In genomic region chr15:82337875-82338274, GRCm38 (mm10) we compare ENCODE assay signal across 8 mouse cellular contexts. TPM values are rescaled to one million over a fixed set of nuclear protein-coding genes. Genes with fewer than 3 reads are reported as not detected.
A peak's percentile ranks its signal among the peaks of the same experiment; 100 is the strongest.
DNase-seq lines count a peak whose midpoint lies in the region; ATAC-seq and TF ChIP-seq lines count a peak whose summit lies in the region.

No protein-coding gene starts in this region.

- H3K9ac ChIP-seq in MEL (ENCODE audit: control insufficient read depth, low read depth, low read length, poor library complexity, severe bottlenecking), result peak overlapping the region; percentile 65
- peak overlapping the region; percentile 64 for H3K9ac ChIP-seq in hindbrain, embryonic 11.5 days (ENCODE audit: low read depth, low read length)

- H3K27ac ChIP-seq in heart, embryonic 10.5 days, result peak overlapping the region; percentile 91
- H3K27ac ChIP-seq in MEL (ENCODE audit: control insufficient read depth, low read depth, low read length), result peak overlapping the region; percentile 68
- H3K27ac ChIP-seq in hindbrain, embryonic 11.5 days (ENCODE audit: low read depth, low read length), result no peak overlapping the region
- H3K27ac ChIP-seq in midbrain, embryonic 10.5 days (replicated peaks), result peak overlapping the region; percentile 85

- H3K4me2 ChIP-seq in hindbrain, embryonic 11.5 days (replicated peaks; ENCODE audit: low read depth, low read length), result peak overlapping the region; percentile 69

- no peak for TF ChIP-seq POLR2A in MEL (IDR thresholded peaks at IDR 0.05; ENCODE audit: control insufficient read depth in 1 of 2, insufficient read depth in 1 of 2, low read depth in 1 of 2, low read length in 2 of 2, poor library complexity in 1 of 2)

- peak; percentile 51 to 71 for TF ChIP-seq EP300 in MEL (IDR thresholded peaks at IDR 0.05; ENCODE audit: low read depth in 1 of 2, low read length in 2 of 2)

- no peaks in the 10 kb centered on the region for H3K9me3 ChIP-seq in heart, embryonic 10.5 days
- no peaks in the 10 kb centered on the region for H3K9me3 ChIP-seq in MEL (replicated peaks; ENCODE audit: insufficient read depth, low read length)
- H3K9me3 ChIP-seq in hindbrain, embryonic 11.5 days (ENCODE audit: control insufficient read depth, low read length), result no peaks in the 10 kb centered on the region
- H3K9me3 ChIP-seq in midbrain, embryonic 10.5 days (replicated peaks), result no peaks in the 10 kb centered on the region

- H3K36me3 ChIP-seq in heart, embryonic 10.5 days, result peaks cover 36% of the 10 kb centered on the region
- H3K36me3 ChIP-seq in MEL (ENCODE audit: control insufficient read depth in 1 of 2, insufficient read depth in 2 of 2, low read length in 2 of 2), result peaks cover 0 to 20% of the 10 kb centered on the region in 2 experiments; a peak in 2 of 4 replicates
- H3K36me3 ChIP-seq in hindbrain, embryonic 11.5 days (ENCODE audit: control insufficient read depth, insufficient read depth, low read length), result peaks cover 5% of the 10 kb centered on the region
- H3K36me3 ChIP-seq in midbrain, embryonic 10.5 days, result peaks cover 35% of the 10 kb centered on the region

- H3K79me2 ChIP-seq in MEL (ENCODE audit: control insufficient read depth, insufficient read depth, low read length, poor library complexity), result peaks cover 18% of the 10 kb centered on the region

- 44% methylated on average over 4 of the region's 4 CpGs for WGBS in heart, embryonic 10.5 days
- 49% methylated on average over 4 of the region's 4 CpGs for WGBS in hindbrain, embryonic 11.5 days
- 49% methylated on average over 4 of the region's 4 CpGs for WGBS in midbrain, embryonic 10.5 days

- TF ChIP-seq CTCF in MEL (IDR thresholded peaks at IDR 0.05 in 2 of 3, conservative IDR thresholded peaks at IDR 0.05 in 1 of 3; ENCODE audit: control insufficient read depth in 1 of 3, insufficient read depth in 1 of 3, low read depth in 2 of 3, low read length in 3 of 3, poor library complexity in 1 of 3, severe bottlenecking in 1 of 3), result no peak

- no peak for DNase-seq in heart, embryonic 10.5 days (ENCODE audit: low spot score)
- DNase-seq in heart, postnatal 4 days, result no peak
- DNase-seq in MEL (ENCODE audit: low read depth, low spot score), result peak; percentile 87
- no peak for DNase-seq in hindbrain, embryonic 11.5 days (ENCODE audit: low spot score)
- DNase-seq in midbrain, embryonic 10.5 days (ENCODE audit: low spot score), result no peak
- no peak for DNase-seq in right cerebral cortex, adult 18-20 months
- no peak for DNase-seq in urinary bladder, adult 18-20 months (ENCODE audit: low spot score in 2 of 2)
- DNase-seq in kidney, postnatal 14 days, result no peak

- peaks cover 6% of the 10 kb centered on the region for H3K27me3 ChIP-seq in heart, embryonic 10.5 days (ENCODE audit: insufficient read depth, poor library complexity, severe bottlenecking)
- no peaks in the 10 kb centered on the region for H3K27me3 ChIP-seq in MEL (ENCODE audit: control insufficient read depth in 1 of 2, insufficient read depth in 2 of 2, low read length in 2 of 2)
- peaks cover 7% of the 10 kb centered on the region; the same call in 1 of the 2 replicates for H3K27me3 ChIP-seq in hindbrain, embryonic 11.5 days (ENCODE audit: control insufficient read depth, insufficient read depth, low read length)
- peaks cover 34% of the 10 kb centered on the region for H3K27me3 ChIP-seq in midbrain, embryonic 10.5 days (ENCODE audit: low read depth, poor library complexity, severe bottlenecking)

- no peak for TF ChIP-seq RAD21 in MEL (IDR thresholded peaks at IDR 0.05; ENCODE audit: low read depth, low read length)

- no peak for ATAC-seq in hindbrain, embryonic 11.5 days (ENCODE audit: low FRiP score)

- peak overlapping the region; percentile 68 for H3K4me3 ChIP-seq in heart, embryonic 10.5 days
- H3K4me3 ChIP-seq in MEL (ENCODE audit: control insufficient read depth in 1 of 2, insufficient read depth in 1 of 2, low read depth in 2 of 2, low read length in 2 of 2), result peak overlapping the region; percentile 71 to 83
- H3K4me3 ChIP-seq in hindbrain, embryonic 11.5 days (ENCODE audit: low read depth, low read length), result peak overlapping the region; percentile 48
- H3K4me3 ChIP-seq in midbrain, embryonic 10.5 days, result peak overlapping the region; percentile 60

- H3K4me1 ChIP-seq in heart, embryonic 10.5 days, result peaks cover 45% of the 10 kb centered on the region
- peaks cover 13 to 25% of the 10 kb centered on the region in 2 experiments for H3K4me1 ChIP-seq in MEL (ENCODE audit: control insufficient read depth in 1 of 2, insufficient read depth in 2 of 2, low read length in 2 of 2)
- H3K4me1 ChIP-seq in hindbrain, embryonic 11.5 days (replicated peaks; ENCODE audit: control insufficient read depth, insufficient read depth, low read length), result peaks cover 9% of the 10 kb centered on the region; the same call in 1 of the 2 replicates
- peaks cover 47% of the 10 kb centered on the region for H3K4me1 ChIP-seq in midbrain, embryonic 10.5 days

TF ChIP-seq in MEL, 35 proteins besides CTCF, POLR2A, EP300 and RAD21:
- TF ChIP-seq SIN3A (IDR thresholded peaks at IDR 0.05; ENCODE audit: low read length) (peak; percentile 64; the same call in 1 of the 2 replicates), UBTF (IDR thresholded peaks at IDR 0.05; ENCODE audit: borderline replicate concordance, insufficient read depth, low read depth, low read length) (no peak), MYC (IDR thresholded peaks at IDR 0.05; ENCODE audit: low read depth, low read length) (no peak), ETS1 (IDR thresholded peaks at IDR 0.05; ENCODE audit: low read depth, low read length) (peak; percentile 65), MEF2A (IDR thresholded peaks at IDR 0.05; ENCODE audit: extremely low read depth, insufficient replicate concordance, low read depth, low read length, poor library complexity, severe bottlenecking) (no peak), TCF12 (IDR thresholded peaks at IDR 0.05; ENCODE audit: low read depth, low read length) (0 out of 2 replicates have a peak, but pooled peaks have one; percentile 28), RCOR1 (IDR thresholded peaks at IDR 0.05; ENCODE audit: low read depth, low read length) (peak; percentile 86), CHD2 (IDR thresholded peaks at IDR 0.05; ENCODE audit: low read length) (no peak), GATA1 (IDR thresholded peaks at IDR 0.05; ENCODE audit: low read depth, low read length) (peak; percentile 33; the same call in 1 of the 2 replicates), USF1 (IDR thresholded peaks at IDR 0.05; ENCODE audit: low read depth, low read length) (peak; percentile 51; the same call in 1 of the 2 replicates), ELF1 (IDR thresholded peaks at IDR 0.05; ENCODE audit: low read depth, low read length) (peak; percentile 56; the same call in 1 of the 2 replicates), HCFC1 (IDR thresholded peaks at IDR 0.05; ENCODE audit: low read depth, low read length) (0 out of 2 replicates have a peak, but pooled peaks have one; percentile 12)

RNA-seq across cellular contexts. Expression of gene Naga, which starts 0.8 kb away (rescaled TPM):
- 28.4 and 32.3 TPM in 2 replicates for polyA plus RNA-seq in heart, embryonic 10.5 days (2016; fragmentation: Nextera tagmentation; extraction: Ambion mirVana)
- total RNA-seq in heart, postnatal 4 days (2021), result 10 to 100 TPM; 40.0 to 41.1 TPM
- 23.9 and 26.4 TPM in 2 replicates for total RNA-seq in MEL (2012; rRNA removed)
- 10 to 100 TPM in 1 of 2 experiments, not detected in 1; 59.5 TPM for polyA plus RNA-seq in MEL (2012; ENCODE audit: insufficient read depth in 1 of 2, insufficient read length in 2 of 2, low read depth in 1 of 2, low replicate concordance in 2 of 2, missing spikeins in 1 of 2)
- 22.2 and 22.8 TPM in 2 replicates for polyA plus RNA-seq in hindbrain, embryonic 11.5 days (2014; fragmentation: Nextera tagmentation; extraction: Ambion mirVana)
- polyA plus RNA-seq in midbrain, embryonic 10.5 days (2016; fragmentation: Nextera tagmentation; extraction: Ambion mirVana), result 22.4 and 27.2 TPM in 2 replicates

RNA-seq across cellular contexts. Expression of gene Pheta2, which starts 0.9 kb away (rescaled TPM):
- polyA plus RNA-seq in heart, embryonic 10.5 days (2016; fragmentation: Nextera tagmentation; extraction: Ambion mirVana), result 11.1 and 12.0 TPM in 2 replicates
- total RNA-seq in heart, postnatal 4 days (2021), result 1 to 10 TPM; 3.7 to 4.8 TPM
- total RNA-seq in MEL (2012; rRNA removed), result 25.1 and 34.9 TPM in 2 replicates
- 10 to 100 TPM in 1 of 2 experiments, not detected in 1; 39.3 TPM for polyA plus RNA-seq in MEL (2012; ENCODE audit: insufficient read depth in 1 of 2, insufficient read length in 2 of 2, low read depth in 1 of 2, low replicate concordance in 2 of 2, missing spikeins in 1 of 2)
- polyA plus RNA-seq in hindbrain, embryonic 11.5 days (2014; fragmentation: Nextera tagmentation; extraction: Ambion mirVana), result 3.3 and 4.0 TPM in 2 replicates
- 4.2 and 5.4 TPM in 2 replicates for polyA plus RNA-seq in midbrain, embryonic 10.5 days (2016; fragmentation: Nextera tagmentation; extraction: Ambion mirVana)

RNA-seq across cellular contexts. Expression of gene Smdt1, which starts 0.9 kb away (rescaled TPM):
- 294 and 304 TPM in 2 replicates for polyA plus RNA-seq in heart, embryonic 10.5 days (2016; fragmentation: Nextera tagmentation; extraction: Ambion mirVana)
- total RNA-seq in heart, postnatal 4 days (2021), result 100 to 1,000 TPM; 176 to 206 TPM
- 111 and 132 TPM in 2 replicates for total RNA-seq in MEL (2012; rRNA removed)
- 100 to 1,000 TPM in 1 of 2 experiments, not detected in 1; 159 TPM for polyA plus RNA-seq in MEL (2012; ENCODE audit: insufficient read depth in 1 of 2, insufficient read length in 2 of 2, low read depth in 1 of 2, low replicate concordance in 2 of 2, missing spikeins in 1 of 2)
- polyA plus RNA-seq in hindbrain, embryonic 11.5 days (2014; fragmentation: Nextera tagmentation; extraction: Ambion mirVana), result 267 and 274 TPM in 2 replicates
- polyA plus RNA-seq in midbrain, embryonic 10.5 days (2016; fragmentation: Nextera tagmentation; extraction: Ambion mirVana), result 253 and 265 TPM in 2 replicates

RNA-seq across cellular contexts. Expression of gene Ndufa6, which starts 16.2 kb away (rescaled TPM):
- polyA plus RNA-seq in heart, embryonic 10.5 days (2016; fragmentation: Nextera tagmentation; extraction: Ambion mirVana), result 351 and 390 TPM in 2 replicates
- 100 to 1,000 TPM; 438 to 494 TPM for total RNA-seq in heart, postnatal 4 days (2021)
- 377 and 417 TPM in 2 replicates for total RNA-seq in MEL (2012; rRNA removed)
- polyA plus RNA-seq in MEL (2012; ENCODE audit: insufficient read depth in 1 of 2, insufficient read length in 2 of 2, low read depth in 1 of 2, low replicate concordance in 2 of 2, missing spikeins in 1 of 2), result 100 to 1,000 TPM in 1 of 2 experiments, not detected in 1; 235 TPM
- polyA plus RNA-seq in hindbrain, embryonic 11.5 days (2014; fragmentation: Nextera tagmentation; extraction: Ambion mirVana), result 277 and 281 TPM in 2 replicates
- polyA plus RNA-seq in midbrain, embryonic 10.5 days (2016; fragmentation: Nextera tagmentation; extraction: Ambion mirVana), result 258 and 270 TPM in 2 replicates

RNA-seq across cellular contexts. Expression of gene Wbp2nl, which starts 39.1 kb away (rescaled TPM):
- 0.28 and 0.65 TPM in 2 replicates for polyA plus RNA-seq in heart, embryonic 10.5 days (2016; fragmentation: Nextera tagmentation; extraction: Ambion mirVana)
- under 1 TPM; 0.43 TPM for total RNA-seq in heart, postnatal 4 days (2021)
- total RNA-seq in MEL (2012; rRNA removed), result not detected in 2 replicates
- polyA plus RNA-seq in MEL (2012; ENCODE audit: insufficient read depth in 1 of 2, insufficient read length in 2 of 2, low read depth in 1 of 2, low replicate concordance in 2 of 2, missing spikeins in 1 of 2), result not detected
- 0.12 TPM in 1 of 2 replicates, not detected in the other for polyA plus RNA-seq in hindbrain, embryonic 11.5 days (2014; fragmentation: Nextera tagmentation; extraction: Ambion mirVana)
- polyA plus RNA-seq in midbrain, embryonic 10.5 days (2016; fragmentation: Nextera tagmentation; extraction: Ambion mirVana), result 0.11 and 0.25 TPM in 2 replicates
